Mouse (Mus musculus): ENCODE data around the gene Cdk19.

Cdk19 gene

GRCm38 (mm10) chr10:40349631-40350177 lies 10.3 kb downstream of the Cdk19 start:
- DNase-seq, result no peak

DNA sequence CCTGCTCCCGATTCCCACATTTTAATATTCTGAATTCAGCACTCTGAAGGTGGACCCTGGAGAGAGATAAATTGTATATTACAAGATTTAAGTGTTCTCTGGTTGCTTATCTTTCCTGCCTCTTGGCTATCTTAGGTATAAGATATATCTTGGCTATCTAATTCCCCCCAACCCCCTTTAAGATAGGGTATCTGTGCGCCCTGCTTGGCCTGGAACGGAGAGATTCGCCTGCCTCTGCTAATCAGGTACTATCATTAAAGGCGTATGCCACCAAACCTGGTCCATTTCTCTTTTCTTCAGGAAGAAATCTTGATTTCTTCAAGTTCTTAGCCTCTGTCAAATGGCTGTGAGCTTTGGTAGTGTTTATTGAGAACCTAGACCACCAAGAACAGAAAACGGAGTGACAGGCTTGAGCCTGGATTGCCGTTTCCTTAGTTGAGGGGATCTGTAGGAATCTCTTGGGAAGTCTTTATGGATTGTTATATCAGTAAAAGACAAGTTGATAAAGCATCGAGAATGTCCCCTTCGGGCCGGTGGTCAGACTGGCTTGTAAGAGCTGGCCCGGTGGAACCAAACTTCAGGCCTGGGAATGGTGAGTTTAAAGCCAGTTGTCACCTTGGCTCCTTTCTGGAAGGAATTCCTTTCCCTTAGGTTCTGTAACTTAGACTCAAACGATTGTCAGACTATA lies 11.0 kb downstream of the Cdk19 start:
- DNase-seq, result no peak

- no peak for DNase-seq
Measured at GRCm38 (mm10) chr10:40351156-40351555, 11.8 kb downstream of the Cdk19 start.

- DNase-seq, result no peak
Measured at GRCm38 (mm10) chr10:40354081-40354480, 14.7 kb downstream of the Cdk19 start.

- DNase-seq, result no peak
Measured at GRCm38 (mm10) chr10:40354556-40354955, 15.2 kb downstream of the Cdk19 start.

GRCm38 (mm10) chr10:40358166-40358565 lies 18.8 kb downstream of the Cdk19 start:
- DNase-seq, result no peak

GRCm38 (mm10) chr10:40359131-40359530 lies 19.8 kb downstream of the Cdk19 start:
- no peak for DNase-seq

GRCm38 (mm10) chr10:40363004-40363403 lies 23.6 kb downstream of the Cdk19 start:
- DNase-seq, result no peak

DNA sequence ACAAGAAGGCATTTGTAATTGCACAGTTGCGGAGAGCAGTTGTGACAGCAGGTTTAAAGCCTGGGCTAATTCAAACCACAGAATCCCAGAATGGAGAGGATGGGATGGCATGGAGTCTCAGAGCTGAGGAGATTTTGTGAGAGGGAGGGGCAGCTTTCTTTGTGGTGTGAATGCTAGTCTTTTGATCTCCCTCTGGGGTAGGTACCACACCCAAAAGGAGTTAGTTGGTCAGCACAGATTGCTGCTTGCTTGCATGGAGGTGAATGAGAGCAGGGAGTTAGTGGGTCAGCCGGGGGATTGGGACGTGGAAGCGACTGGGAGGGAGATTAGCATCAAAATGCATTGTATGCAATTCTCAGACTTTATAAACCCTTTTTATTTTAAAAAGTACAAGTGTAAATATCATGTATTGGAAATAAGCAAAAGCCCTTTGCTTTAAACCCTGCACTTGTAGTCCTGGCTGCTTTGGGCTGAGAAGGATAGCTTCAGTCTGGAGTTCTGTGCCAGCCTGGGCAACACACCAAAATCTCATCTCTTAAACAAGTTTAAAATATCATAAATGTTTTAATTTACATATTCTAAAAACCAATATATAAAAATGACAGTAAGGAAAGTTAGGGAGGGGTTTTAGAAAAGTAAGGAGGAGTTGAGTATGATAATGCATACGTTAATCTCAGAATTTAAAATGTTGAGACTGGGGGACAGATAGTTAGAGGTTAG lies 25.4 kb downstream of the Cdk19 start:
- no peak for DNase-seq

GRCm38 (mm10) chr10:40365991-40366390 lies 26.6 kb downstream of the Cdk19 start:
- no peak for DNase-seq

DNA sequence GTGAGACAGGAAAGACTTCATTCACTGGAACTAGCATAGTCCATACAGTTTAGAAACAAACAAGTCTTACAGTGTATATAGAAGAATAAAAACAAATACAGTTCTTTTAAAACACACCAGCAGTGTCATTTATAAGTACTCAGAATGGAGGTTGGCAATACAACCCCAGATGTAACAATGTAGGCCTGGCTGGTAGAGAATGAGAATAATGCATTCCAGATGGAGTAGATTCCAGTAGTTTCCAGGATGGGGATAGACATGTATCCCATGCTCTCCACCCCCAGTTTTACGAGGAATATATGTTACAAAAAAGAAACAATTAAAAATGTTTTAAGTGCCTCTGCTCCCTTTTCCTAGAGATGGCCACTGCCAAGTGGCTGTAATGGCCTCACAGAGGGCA lies 29.2 kb downstream of the Cdk19 start:
- DNase-seq, result no peak

- no peak for DNase-seq
Measured at GRCm38 (mm10) chr10:40370156-40370555, 30.8 kb downstream of the Cdk19 start.

GRCm38 (mm10) chr10:40371184-40371913 lies 32.0 kb downstream of the Cdk19 start:
- no peak for DNase-seq

- no peak for DNase-seq
Measured at GRCm38 (mm10) chr10:40371914-40372675, 32.7 kb downstream of the Cdk19 start.

GRCm38 (mm10) chr10:40373749-40374148 lies 34.4 kb downstream of the Cdk19 start:
- no peak for DNase-seq

GRCm38 (mm10) chr10:40374828-40375227 lies 35.5 kb downstream of the Cdk19 start:
- DNase-seq, result peak; percentile 60

DNA sequence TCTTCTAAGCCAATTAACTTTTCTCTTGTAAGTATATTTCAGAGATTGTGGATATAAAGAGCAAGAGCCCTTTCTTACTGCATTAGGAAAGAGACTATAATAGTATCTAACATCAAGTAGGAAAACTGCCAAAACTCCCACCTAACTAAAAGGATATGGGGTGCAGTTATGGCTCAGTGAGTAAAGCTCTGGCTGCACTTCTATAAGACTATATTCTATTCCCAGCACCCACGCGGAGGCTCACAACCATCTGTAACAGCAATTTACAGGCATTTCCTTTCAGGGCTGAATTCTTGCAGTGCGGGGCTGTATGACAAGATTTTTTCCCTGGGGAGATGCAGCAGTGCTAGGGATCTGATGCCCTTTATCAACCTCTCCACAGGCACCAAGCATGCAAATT lies 36.9 kb downstream of the Cdk19 start:
- no peak for DNase-seq

GRCm38 (mm10) chr10:40378284-40378683 lies 38.9 kb downstream of the Cdk19 start:
- no peak for DNase-seq

DNA sequence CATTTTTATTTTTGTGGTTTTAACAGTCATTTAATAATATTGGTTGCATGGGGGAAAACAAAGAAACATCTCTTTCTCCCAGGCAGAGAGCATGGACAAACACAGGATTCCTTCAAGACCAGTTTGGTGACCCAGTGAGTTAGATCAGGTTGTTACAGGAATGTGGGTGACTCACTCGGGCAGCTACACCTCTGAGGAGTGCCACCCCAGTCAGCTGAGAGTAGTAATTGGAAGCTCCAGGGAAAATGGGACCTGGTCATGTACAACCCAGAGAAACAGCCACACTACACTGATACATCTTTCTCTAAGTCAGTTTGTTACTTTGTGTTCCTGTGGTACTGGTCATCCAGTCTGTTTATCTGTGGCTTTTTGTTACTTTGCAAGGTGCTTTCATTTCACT lies 40.3 kb downstream of the Cdk19 start:
- DNase-seq, result no peak

- no peak for DNase-seq
Measured at GRCm38 (mm10) chr10:40385397-40385796, 46.0 kb downstream of the Cdk19 start.

DNA sequence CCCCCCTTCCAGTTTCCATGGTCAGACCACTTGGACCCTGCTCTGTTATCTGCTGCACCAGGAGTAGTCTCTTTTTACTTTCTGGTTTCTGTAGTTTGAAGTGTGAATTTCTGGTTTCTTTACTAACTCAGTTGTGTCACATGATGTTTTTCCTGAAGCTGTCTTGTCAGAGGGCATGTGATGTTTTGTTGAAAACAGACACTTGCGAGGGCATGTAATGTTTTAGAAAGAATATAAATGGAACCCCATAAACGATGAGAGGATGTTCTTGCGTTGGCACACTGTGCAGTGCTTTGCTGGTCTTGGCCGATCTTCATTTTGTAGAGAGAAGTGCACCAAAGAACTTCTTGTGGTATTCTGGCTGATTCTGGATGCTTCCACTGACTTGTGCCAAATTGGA lies 46.8 kb downstream of the Cdk19 start:
- DNase-seq, result no peak

- no peak for DNase-seq
Measured at GRCm38 (mm10) chr10:40393447-40394143, 54.2 kb downstream of the Cdk19 start.

Data from cerebellum, adult 8-10 months (tissue).